Mouse (Mus musculus) layer of hippocampus, adult 9-11 months (tissue): ENCODE results near the gene Slc25a26.

ENCODE experiments used
- DNase-seq: peaks from one replicate; pipeline ENCODE4 v3.0.0; 2022

Gene Slc25a26

GRCm38 (mm10) chr6:94499897-94500623 lies at the start of gene Slc25a26:
Gene Slc25a26 (plus strand): TSS chr6:94500331.
- DNase-seq: peak; percentile 89

GRCm38 (mm10) chr6:94464037-94464891 lies 35.9 kb upstream of the Slc25a26 start:
- peak; percentile 54 for DNase-seq

GRCm38 (mm10) chr6:94466508-94467205 lies 33.5 kb upstream of the Slc25a26 start:
- no peak for DNase-seq

DNA sequence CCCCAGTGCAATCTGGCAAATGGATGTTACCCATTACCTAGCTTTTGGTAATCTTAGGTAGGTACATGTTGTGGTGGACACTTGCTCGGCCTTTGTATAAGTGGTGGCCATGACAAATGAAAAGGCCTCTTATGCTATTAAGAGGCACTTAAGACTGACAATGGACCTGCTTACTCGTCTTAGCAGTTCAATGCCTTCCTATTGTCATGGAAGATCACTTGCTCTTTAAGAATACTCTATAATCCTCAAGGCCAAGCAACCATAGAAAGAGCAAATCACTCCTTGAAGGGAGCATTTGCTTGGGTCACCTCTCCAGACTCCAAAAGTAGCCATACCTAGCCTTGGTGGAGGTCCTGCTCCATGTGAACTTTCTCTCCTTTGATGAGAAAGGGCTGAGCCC lies 7.4 kb upstream of the Slc25a26 start:
- no peak for DNase-seq

DNA sequence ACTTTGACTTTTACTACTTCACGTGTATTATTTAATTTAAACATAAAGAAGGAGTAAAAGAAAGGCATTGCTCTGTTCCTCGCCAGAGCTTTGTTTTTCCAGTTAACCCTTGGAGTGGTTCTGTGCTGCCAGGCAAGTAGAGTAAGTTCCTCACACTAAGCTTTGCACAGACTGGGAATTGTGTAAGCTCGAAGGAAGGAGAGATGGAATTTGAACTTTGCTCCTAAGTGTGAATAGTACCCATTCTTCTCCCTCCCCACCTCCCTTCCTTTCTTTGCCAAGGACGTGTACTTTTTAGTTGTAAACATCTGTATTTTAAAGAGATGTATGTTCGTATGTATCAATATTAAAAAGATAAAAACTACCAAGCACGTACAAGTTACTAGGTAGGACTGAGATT lies 3.8 kb downstream of the Slc25a26 start:
- DNase-seq: no peak

DNA sequence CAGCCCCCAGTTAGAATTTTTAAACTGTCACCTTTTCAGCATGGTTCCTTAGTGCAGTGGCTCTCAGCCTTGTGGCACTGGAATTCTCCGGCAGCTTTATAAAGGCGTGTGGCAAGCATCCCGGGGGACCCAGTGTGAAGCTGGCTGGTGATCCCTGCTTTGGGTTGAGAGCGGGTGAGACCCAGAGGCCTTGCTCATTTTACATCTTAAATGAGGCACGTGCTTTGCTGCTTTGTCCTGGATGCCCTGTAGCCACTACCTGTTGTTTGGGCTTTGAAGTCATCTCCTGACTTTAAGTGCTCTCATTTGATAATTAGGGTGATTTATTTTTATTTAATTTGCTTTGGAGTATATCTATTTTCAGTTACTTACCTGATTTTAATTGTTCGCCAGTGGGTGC lies 7.8 kb downstream of the Slc25a26 start:
- no peak for DNase-seq

GRCm38 (mm10) chr6:94508807-94509206 lies 8.7 kb downstream of the Slc25a26 start:
- no peak for DNase-seq

DNA sequence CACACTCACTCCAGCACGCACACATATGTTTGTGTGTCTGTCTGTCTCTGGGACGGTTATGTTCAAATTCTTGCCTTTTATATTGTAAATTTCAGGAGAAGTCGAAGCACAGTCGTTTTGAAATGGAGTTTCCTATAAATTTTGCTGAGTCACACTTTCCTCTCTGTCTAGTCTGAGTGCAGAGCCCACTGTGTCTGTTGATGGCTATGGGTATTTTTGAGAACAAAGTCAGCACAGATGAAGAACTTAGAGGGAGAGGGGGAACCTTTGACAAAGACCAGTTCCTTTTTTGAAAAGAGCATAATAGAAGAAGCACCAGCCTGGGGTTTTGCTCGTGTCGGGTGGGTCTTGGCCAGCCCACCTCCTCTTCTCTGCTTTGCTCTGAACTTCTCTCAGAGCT lies 9.1 kb downstream of the Slc25a26 start:
- no peak for DNase-seq

DNA sequence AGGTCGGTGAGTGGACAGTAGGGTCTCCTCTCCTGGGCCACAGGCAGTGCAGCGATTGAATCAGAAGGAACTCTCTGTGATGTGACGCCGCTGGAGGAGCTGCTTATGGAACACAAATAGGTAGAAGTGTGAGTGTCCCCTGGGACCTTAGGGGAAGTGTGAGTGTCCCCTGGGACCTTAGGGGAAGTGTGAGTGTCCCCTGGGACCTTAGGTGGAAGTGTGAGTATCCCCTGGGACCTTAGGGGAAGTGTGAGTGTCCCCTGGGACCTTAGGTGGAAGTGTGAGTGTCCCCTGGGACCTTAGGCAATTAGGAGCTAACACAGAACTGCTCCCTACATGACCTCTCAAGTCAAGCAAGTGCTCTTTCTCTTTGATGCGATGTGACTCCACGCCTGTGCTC lies 18.0 kb downstream of the Slc25a26 start:
- DNase-seq: no peak

GRCm38 (mm10) chr6:94524335-94524734 lies 24.2 kb downstream of the Slc25a26 start:
- DNase-seq: no peak

- DNase-seq: no peak
Observed at GRCm38 (mm10) chr6:94530756-94531155, 30.6 kb downstream of the Slc25a26 start.

GRCm38 (mm10) chr6:94532086-94532485 lies 32.0 kb downstream of the Slc25a26 start:
- DNase-seq: peak; percentile 28

DNA sequence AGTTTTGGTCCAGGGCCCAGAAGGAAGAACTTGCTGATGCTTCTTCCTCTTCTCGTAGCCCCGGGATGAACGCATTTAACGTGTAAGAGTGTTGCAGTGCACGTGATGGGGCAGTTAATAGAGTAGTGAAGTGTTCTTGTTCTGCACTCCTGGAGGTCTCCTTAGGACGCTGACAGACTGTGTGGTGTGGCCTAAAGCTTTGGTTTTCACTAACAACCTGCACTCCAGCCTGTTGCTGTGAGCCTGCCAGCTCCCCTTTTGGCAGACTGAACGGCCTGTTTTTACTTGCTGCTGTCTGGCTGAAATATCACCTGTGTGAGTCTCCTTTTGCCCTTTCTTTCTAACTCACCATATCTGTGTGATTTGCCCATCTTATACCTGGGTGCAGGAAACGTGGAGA lies 36.3 kb downstream of the Slc25a26 start:
- no peak for DNase-seq

GRCm38 (mm10) chr6:94537652-94538051 lies 37.5 kb downstream of the Slc25a26 start:
- DNase-seq: no peak

GRCm38 (mm10) chr6:94540090-94540489 lies 40.0 kb downstream of the Slc25a26 start:
- no peak for DNase-seq

DNA sequence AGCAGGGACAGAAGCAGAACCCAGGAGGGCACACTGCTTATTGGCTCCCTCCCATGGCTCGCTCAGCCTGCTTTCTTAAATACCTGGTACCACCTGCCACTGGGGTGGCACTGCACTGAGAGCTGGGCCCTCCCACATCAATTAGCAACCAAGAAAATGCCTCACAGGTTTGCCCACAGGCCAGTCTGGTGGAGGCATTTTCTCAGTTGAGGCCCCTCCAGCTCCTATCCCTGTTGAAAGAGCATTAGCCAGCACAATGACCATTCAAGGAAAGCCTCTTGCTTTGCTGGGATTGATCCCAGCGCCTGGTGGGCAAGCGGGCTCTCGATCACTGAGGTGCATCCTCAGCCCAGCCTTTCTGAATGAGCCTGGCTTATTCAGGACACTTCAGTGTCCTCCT lies 40.5 kb downstream of the Slc25a26 start:
- DNase-seq: no peak

DNA sequence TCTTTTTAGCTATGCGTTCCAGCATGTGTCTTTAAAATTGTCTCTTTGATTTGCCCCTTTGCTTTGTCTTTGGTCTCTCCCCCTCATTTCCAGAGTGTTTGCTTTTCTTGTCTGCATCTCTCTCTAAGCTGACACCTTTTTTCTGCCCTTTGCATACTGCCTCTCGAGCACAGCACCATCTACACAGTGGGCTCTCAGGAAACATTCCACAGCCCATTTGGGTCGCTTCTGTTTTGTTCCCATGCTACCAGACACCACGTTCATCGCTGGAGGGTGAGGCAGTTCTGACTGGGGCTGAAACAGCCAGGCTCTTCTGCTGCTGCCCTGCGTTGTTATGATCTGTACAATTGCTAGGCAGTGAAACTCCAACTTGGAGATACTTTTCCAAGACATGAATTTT lies 41.0 kb downstream of the Slc25a26 start:
- DNase-seq: no peak

- no peak for DNase-seq
Observed at GRCm38 (mm10) chr6:94541854-94542253, 41.7 kb downstream of the Slc25a26 start.

- peak; percentile 51 for DNase-seq
Observed at GRCm38 (mm10) chr6:94543902-94544840, 44.0 kb downstream of the Slc25a26 start.

GRCm38 (mm10) chr6:94547239-94547638 lies 47.1 kb downstream of the Slc25a26 start:
- no peak for DNase-seq

DNA sequence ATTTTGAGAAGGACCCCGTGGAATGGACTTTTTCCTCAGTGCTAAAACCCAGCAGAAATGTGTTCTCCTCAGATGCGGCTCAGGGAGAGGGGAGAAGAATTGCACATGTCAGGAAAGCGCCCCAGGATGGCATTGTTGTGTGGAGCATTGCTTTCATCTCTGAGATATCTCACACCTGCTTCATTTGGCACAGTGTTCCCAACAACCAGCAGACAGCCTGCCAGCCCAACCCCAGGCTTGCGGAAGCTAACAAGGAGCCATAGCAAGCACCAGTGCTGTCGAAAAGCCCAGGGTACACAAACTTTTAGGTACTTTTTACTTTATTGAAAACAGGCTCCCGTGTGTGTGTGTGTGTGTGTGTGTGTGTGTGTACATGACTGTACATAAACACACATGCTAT lies 50.2 kb downstream of the Slc25a26 start:
- DNase-seq: no peak

DNA sequence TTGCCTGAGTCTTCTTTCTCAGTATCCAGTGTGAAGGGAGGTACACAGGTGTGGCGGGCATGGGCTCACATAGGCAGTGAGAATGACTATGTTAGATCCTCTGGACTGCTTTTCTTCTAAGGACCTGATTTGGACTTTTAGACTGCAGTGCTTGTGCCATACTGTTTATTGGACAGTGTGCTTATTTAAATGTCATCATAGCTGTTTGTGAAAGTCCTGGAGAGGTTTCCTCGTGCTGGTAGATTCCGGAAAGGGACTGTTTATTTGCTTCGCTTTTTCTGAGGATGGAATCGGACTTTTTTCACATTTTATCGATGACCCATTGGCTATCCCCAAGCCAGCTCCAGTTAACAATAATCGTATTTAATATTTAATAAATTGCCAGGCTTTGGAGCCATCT lies 50.7 kb downstream of the Slc25a26 start:
- no peak for DNase-seq
